Mouse (Mus musculus) hindbrain, embryonic 13.5 days (tissue): ENCODE measurements around the gene Popdc2. TPM values are rescaled to one million over a fixed set of nuclear protein-coding genes. Genes with fewer than 3 reads are reported as not detected.

Experiments
- polyA plus RNA-seq: library from polyadenylated mRNA; unstranded; fragments of >200 nt; fragmentation: Nextera tagmentation; extraction: Ambion mirVana; gene quantifications from 2 replicates; pipeline ENCODE4 v1.2.1, GENCODE M21; 2015

Popdc2 gene
- polyA plus RNA-seq, 1 experiment from 2014 or later: 0.49 TPM

Other genes starting within 250 kb of the Popdc2 start
- gene Nr1i2, start 67.4 kb upstream of the Popdc2 start, polyA plus RNA-seq: 0.09 TPM in 1 of 2 replicates, not detected in the other
- gene Maats1, start 20.1 kb upstream of the Popdc2 start, polyA plus RNA-seq: 0.74 and 1.8 TPM in 2 replicates
- gene Cox17, start 15.2 kb upstream of the Popdc2 start, polyA plus RNA-seq: 98.7 and 106 TPM in 2 replicates
- gene Gm21987, start 15.2 kb upstream of the Popdc2 start, polyA plus RNA-seq: not detected in 2 replicates
- gene Pla1a, start 70.9 kb downstream of the Popdc2 start, polyA plus RNA-seq: 0.30 and 0.31 TPM in 2 replicates
- 157 and 162 TPM in 2 replicates for gene Adprh, start 90.5 kb downstream of the Popdc2 start, polyA plus RNA-seq
- gene Cd80, start 93.4 kb downstream of the Popdc2 start, polyA plus RNA-seq: 0.48 and 0.55 TPM in 2 replicates
- 37.3 and 37.8 TPM in 2 replicates for gene Timmdc1, start 160.5 kb downstream of the Popdc2 start, polyA plus RNA-seq
- 62.0 and 66.7 TPM in 2 replicates for gene Poglut1, start 188.0 kb downstream of the Popdc2 start, polyA plus RNA-seq
- 42.4 and 50.3 TPM in 2 replicates for gene Tmem39a, start 196.5 kb downstream of the Popdc2 start, polyA plus RNA-seq